Mouse (Mus musculus) regulatory T cell (primary cell): ENCODE results near the gene Methig1.
"Not testable (repeated sequence)": the region's sequence is repeated elsewhere in the genome, so short reads cannot be mapped to it uniquely, and the experiment has no call there.

Experiments used
- in situ Hi-C: fragments of 300-600 bp; cut with MboI, MseI; formaldehyde crosslinking; loops from one replicate; pipeline ENCODE4 v1.15.1; 2025; ENCODE audit warnings: high pct_unique_total_duplicates

The Methig1 gene

DNA sequence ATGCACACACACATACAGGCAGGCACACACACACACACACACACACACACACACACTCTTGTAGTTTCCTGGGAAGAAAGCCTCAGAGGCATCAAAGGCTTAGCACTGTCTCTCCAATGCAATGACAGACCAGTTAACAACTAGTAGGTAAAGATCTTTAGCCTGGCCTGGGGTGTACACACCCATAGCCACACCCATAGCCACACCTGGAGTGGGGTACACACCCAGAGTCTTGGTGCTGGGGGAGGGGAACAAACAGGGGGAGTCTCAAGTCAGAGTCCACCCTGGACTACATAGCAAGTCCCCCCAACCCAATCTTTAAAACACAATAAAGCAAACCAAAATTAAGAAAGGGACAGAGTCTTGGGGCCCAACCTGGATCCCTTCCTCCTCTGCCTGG, 15.6 kb upstream of the Methig1 start:
- in situ Hi-C loops: not testable (repeated sequence)

DNA sequence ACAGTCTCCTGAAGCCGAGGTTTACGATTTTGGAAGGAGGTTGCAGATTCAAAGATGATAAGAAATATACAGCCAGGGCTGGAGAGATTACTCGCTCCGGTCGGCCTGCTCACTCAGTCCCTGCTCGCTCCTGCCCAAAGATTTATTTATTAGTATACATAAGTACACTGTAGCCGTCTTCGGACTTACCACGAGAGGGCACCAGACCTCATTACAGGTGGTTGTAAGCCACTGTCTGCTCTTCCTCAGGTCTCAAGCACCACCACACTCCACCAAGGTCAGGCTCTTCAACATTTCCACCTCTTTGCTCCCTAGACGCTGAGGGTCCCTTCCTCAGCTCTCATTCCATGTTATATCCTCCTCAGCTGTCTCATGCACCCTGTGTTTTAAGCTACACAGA, 15.1 kb upstream of the Methig1 start:
- in situ Hi-C loops: not testable (repeated sequence)

DNA sequence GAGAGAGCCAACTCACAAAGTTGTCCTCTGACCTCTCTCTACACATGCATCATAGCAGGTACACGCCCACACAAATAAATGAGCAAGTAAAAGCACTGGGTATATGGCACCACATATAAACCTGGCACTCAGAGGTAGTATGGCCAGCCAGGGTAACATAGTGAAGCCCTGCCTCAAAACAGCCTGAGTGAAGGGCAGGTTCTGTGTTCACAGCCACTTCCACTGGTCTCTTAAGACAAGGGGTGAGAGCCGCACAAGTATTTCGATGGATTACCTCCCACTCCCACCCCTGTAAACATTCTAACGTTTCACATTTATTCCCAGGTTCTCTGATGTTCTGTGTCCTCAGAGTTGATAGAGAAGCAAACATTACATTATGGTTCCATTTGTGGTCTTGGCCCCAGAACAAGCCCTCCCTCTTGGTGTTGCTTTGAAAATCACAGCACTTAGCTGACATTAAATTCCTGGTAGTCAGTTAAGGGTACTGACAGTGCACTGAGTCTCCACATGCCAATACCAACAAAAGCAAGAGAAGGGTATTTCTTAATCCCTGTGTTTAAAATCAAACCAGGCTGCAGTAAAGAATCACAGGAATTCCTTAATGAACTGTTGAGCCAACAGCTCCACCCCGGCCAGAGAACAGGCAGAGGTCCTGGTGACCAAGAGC, 11.5 kb upstream of the Methig1 start:
- in situ Hi-C loops: not testable (repeated sequence)

DNA sequence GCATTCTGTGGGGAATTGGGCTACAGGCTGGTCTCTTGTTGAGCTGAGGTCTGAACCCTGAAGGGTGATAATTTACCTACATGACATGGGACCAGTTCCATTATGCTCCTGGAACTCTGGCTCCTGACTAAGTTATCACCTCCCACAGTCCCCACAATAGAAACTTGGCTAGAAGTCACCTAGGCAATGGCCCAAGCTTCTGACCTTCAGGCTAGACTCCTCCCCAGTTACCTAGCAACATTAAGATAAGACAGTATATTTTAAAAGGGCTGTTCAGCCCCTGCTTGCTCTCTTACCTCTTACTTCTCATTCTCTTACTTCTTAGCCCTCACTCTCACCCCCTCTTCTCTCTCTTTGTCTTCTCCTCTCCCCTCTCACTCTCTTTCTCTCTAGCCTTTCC, 7.5 kb upstream of the Methig1 start:
- in situ Hi-C loops: no loop called here

- in situ Hi-C loops: no loop called here
Observed at GRCm38 (mm10) chr15:100346761-100347160, 6.2 kb upstream of the Methig1 start.

- in situ Hi-C loops: no loop called here
Observed at GRCm38 (mm10) chr15:100349496-100349895, 3.5 kb upstream of the Methig1 start.

DNA sequence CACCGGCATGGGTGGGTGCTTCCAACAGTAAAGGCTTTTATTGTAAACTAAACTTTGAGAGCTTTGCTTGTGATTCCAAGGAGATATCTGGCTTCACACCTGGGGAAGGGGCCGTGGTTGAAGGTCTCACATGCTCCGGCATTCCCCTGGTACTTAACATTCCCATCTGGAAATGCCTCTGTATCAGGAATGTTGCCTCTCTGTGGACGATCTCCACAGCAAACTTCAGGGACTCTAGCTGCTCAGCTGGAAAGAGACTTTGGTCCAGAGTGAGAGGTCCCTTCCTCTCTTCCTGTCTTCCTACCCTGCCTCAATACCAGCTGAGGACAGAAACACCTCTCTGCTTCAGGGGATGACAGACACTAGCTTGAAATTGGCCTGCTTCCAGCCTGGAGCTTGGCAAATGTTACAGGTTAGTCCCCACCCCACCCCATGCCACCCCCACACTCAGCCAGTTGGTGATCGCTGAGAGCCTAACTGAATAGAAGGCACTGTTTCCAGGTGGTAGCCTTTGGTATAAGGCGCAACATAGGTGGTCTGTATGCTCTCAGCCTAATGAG, 1.4 kb upstream of the Methig1 start:
- in situ Hi-C loops: loop anchor here (25.0 kb wide), 1 partner anchor 89 kb away; no protein-coding TSS in a partner anchor

DNA sequence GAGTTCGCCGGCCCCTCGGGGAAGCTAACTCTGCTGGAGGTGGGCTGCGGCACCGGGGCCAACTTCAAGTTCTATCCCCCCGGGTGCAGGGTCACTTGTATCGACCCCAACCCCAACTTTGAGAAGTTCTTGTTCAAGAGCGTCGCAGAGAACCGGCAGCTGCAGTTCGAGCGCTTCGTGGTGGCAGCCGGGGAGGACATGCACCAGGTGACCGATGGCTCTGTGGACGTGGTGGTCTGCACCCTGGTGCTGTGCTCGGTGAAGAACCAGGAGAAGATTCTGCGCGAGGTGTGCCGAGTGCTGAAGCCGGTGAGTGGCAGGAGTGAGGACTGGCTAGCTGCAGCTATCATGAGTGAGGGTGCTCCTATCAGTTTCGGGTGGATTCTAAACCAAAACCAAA, 450 bp downstream of the Methig1 start:
- in situ Hi-C loops: loop anchor here (25.0 kb wide), 1 partner anchor 91 kb away; no protein-coding TSS in a partner anchor

DNA sequence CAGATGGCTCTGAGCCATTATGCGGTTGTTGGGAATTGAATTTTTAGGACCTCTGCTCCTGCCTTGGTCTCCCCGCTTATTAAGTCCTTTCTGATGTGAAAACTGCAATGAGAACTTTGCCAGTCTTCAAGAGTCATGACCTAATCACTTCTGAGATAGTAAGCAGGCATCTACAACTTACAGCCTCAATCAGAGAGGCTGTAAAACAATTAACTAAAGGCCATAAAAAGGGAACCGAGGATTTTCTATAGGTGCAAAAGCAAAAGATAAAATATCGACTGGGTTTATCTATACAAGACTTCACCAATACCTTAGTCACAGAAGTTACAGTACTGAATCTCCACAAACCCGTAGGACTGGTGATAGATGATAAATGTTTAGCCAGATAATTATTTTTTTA, 2.9 kb downstream of the Methig1 start:
- in situ Hi-C loops: loop anchor here (25.0 kb wide), 1 partner anchor 94 kb away; no protein-coding TSS in a partner anchor

GRCm38 (mm10) chr15:100364242-100364641, 11.3 kb downstream of the Methig1 start, which contains the start of gene Higd1c:
Higd1c (plus strand) TSS chr15:100364542.
- in situ Hi-C loops: loop anchor here (10.0 to 25.0 kb wide), 2 partner anchors 102 to 161 kb away; no protein-coding TSS in a partner anchor

GRCm38 (mm10) chr15:100365967-100366366, 13.0 kb downstream of the Methig1 start:
- in situ Hi-C loops: loop anchor here (10.0 to 25.0 kb wide), 2 partner anchors 104 to 159 kb away; no protein-coding TSS in a partner anchor

DNA sequence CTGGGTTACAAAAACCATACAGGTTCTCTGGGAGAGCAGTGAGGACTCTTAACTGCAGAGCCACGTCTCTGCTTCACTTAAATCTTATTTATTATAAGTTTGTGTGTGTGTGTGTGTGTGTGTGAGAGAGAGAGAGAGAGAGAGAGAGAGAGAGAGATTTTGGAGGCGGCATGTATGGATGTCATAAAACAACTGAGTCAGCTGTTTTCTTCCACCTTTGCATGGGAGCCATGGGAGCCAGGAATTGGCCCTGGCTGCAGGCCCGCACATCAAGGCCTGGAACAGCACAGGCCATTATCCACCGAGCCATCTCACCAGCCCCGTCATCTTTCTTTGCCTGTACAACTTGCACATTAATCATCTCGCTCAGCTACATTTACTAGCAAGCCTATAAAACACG, 14.2 kb downstream of the Methig1 start:
- in situ Hi-C loops: loop anchor here (10.0 to 25.0 kb wide), 2 partner anchors 105 to 158 kb away; no protein-coding TSS in a partner anchor

DNA sequence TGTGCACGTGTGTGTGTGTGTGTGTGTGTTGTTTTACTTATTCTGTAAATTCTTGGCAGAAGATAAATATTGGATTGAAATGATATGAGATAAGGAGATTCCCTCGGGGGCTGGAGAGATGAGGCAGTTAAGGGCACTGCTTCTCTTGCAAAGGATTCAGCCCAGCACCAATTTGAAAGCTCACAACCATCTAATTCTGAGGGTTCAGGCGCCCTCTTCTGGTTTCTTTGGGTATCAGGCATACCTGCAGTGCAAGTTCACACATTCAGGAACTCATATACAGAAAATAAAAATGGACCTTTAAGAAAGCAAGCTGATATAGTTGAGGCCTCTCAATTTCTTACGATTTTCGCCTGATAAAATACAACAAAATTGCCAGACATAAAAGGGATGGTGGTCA, 22.1 kb downstream of the Methig1 start:
- in situ Hi-C loops: loop anchor here (5.0 kb wide), 1 partner anchor 43 kb away; the partner anchor contains the start of gene Mettl7a3

GRCm38 (mm10) chr15:100377847-100378505, 25.0 kb downstream of the Methig1 start:
- in situ Hi-C loops: loop anchor here (5.0 kb wide), 1 partner anchor 46 kb away; the partner anchor contains the start of gene Mettl7a3

DNA sequence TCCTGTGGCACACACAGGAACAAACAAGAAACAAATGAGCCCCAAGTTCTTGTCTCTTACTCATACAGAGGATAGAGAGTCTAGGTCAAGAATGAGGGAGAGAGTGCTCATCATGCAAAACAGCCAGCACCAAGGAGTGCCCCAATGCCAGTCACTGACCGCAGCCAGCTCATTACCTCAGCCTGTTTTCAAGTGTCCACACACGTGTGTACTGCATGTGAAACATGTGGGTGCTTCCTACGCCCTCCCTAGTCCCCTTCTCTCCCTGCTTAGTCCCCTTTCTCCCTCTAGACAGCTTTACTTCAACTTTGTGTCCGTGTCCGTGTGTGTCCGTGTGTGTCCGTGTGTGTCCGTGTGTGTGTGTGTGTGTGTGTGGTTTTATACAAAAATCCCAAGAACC, 26.7 kb downstream of the Methig1 start:
- in situ Hi-C loops: loop anchor here (5.0 kb wide), 1 partner anchor 47 kb away; the partner anchor contains the start of gene Mettl7a3

- in situ Hi-C loops: no loop called here
Observed at GRCm38 (mm10) chr15:100380104-100380503, 27.2 kb downstream of the Methig1 start.

- in situ Hi-C loops: no loop called here
Observed at GRCm38 (mm10) chr15:100385705-100386104, 32.8 kb downstream of the Methig1 start.

DNA sequence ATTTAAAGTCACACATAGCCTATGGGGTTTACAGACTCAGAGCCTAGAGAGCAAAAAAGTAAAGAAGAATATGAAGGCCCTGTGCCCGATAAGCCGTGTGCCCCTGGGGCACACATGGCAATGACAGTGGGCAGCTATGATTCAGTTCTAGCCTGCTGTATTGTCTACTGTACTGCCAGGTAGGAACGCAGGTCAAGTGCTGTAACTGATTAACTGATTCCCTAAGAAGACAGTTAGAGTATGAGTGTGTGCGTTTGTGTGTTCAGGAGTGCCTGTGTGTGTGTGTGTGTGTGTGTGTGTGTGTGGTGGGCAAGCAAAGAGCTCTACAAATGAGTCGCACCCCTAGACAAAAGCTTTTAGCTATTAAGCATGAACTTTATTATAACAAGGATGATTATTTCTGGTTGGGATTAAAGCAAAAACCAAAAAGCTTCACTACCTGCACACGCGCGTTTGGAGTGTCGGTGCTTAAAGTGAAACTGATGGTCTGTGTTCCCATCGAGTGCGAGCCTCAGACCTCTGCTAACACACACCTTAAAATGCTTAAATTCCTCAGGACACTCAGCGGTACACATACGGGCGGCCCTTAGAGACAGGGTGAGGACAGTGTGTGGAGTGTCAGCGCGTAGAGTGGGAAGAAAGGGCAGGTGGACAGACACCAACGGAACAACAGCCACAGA, 34.7 kb downstream of the Methig1 start:
- in situ Hi-C loops: no loop called here

- in situ Hi-C loops: no loop called here
Observed at GRCm38 (mm10) chr15:100388224-100388835, 35.4 kb downstream of the Methig1 start.

DNA sequence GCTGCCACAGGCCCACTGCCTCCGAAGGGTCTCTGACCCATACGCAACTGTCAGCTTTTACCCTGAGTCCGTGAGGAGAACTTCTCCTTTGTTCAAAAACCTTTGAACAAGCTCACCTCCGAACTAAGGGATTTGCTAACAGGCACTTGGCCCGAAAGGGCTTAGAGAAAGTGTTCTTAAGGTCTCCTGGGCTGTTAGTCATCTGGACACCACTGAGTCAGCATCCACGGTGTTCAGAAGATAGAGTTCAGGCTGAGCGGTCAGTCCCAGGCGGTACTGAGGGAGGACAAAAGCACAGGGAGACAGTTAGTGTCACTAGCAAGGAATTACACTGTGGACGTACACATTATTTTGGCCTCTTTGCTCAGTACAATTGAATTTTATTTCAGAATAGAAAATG, 35.9 kb downstream of the Methig1 start:
- in situ Hi-C loops: no loop called here

GRCm38 (mm10) chr15:100391066-100391465, 38.1 kb downstream of the Methig1 start:
- in situ Hi-C loops: no loop called here
